Mouse (Mus musculus) CH12.LX (cell line): Measurements from ENCODE around the gene Tut1.

Experiments used
- BHLHE40 ChIP-seq: IDR thresholded peaks from 2 replicates; pipeline ENCODE4 v1.6.1; 2011; ENCODE audit warnings: mild to moderate bottlenecking, low read depth, low read length, improper control_type of control experiment
- GABPA ChIP-seq: IDR thresholded peaks from 2 replicates; pipeline ENCODE4 v1.6.1; 2012; ENCODE audit warnings: low read depth, low read length, improper control_type of control experiment, inconsistent platforms; ENCODE audit not compliant: insufficient replicate concordance
- MAX ChIP-seq: IDR thresholded peaks from 2 replicates; pipeline ENCODE4 v1.6.1; 2011; ENCODE audit warnings: low read length, improper control_type of control experiment

DNA sequence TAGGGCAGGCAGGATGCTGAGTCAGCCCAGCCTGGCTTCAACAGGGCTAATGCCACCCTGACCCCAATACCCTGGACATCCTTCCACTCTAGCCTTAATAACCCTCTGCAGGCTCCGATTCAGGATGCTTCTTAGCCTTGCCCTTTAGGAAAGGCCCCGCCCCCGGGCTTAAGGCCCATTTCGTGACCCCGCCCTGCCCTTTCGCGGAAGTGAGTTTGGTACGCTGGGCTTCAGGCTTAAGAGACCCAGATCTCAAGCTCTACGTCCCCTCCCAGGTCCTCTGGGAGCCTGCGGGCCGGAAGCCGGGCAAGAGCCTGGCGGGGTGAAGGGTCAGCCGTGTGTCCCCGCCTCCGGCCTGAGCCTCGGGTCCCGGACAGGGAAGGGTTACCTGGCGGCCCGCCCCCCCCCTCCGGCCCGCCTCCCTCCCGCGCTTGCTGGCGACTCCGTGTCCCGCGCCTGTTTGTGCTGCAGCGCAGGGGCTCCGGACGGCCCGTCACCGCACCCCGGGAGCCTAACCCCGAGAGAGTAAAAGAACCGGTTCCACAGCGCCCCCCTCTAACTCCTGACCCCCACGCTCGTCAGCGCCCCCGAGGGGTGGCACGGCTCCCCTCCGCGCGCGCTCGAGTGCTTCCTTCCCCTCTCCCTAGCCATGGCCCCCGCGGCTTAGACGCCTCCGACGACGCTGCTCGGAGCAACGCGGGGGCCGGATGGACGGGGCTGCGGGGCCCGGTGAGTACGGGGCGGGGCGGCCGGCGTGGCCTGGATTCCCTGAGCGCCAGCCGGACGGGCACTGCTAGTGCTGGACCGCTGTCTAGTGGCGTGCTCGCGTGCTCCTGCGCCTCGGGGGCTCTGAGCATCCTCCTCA, 24.2 kb upstream of the Tut1 start, which contains the start of the genes Rom1 and Eml3:
- TF ChIP-seq MAX (peak; percentile 17; the same call in 1 of the 2 replicates), GABPA (no peak), BHLHE40 (no peak)
